Mouse (Mus musculus) adrenal gland, postnatal 36 days (tissue): ENCODE results near the gene Rac2. TPM values are rescaled to one million over a fixed set of nuclear protein-coding genes. Genes with fewer than 3 reads are reported as not detected.
A peak's percentile ranks its signal among the peaks of the same experiment; 100 is the strongest.

Experiments
- DNase-seq, 2 experiments: peaks; one replicate each; pipeline ENCODE4 v3.0.0; 2021; ENCODE audit warnings: mixed read lengths in 1 of 2
- long read RNA-seq, 2 experiments: library from polyadenylated mRNA; stranded (forward); transcript quantifications; one replicate each; pipeline ENCODE4 v2.0.0; 2021; ENCODE audit warnings: borderline sequencing depth in 2 of 2
- total RNA-seq, 2 experiments: library from RNA; stranded (reverse); gene quantifications; 2 replicates each; pipeline ENCODE4 v1.2.3; 2021

Gene Rac2
- 1 to 10 TPM; 3.3 to 3.7 TPM for total RNA-seq
- long read RNA-seq, experiment 1, partial matches to known transcripts = 2 of 5 reads
- long read RNA-seq, experiment 1, other reads (novel, unspliced or antisense) = 0 of 5 reads
- long read RNA-seq, experiment 2, partial matches to known transcripts = 2 of 2 reads
- long read RNA-seq, experiment 2, other reads (novel, unspliced or antisense) = 0 of 2 reads

- DNase-seq = peak in 1 of 2 experiments; percentile 37
Measured at GRCm38 (mm10) chr15:78572658-78573397, at the start of gene Rac2. Gene Rac2 (minus strand): TSS chr15:78572783.

GRCm38 (mm10) chr15:78616973-78617372, 44.4 kb upstream of the Rac2 start:
- DNase-seq = peak in 1 of 2 experiments; percentile 33

GRCm38 (mm10) chr15:78614536-78614935, 42.0 kb upstream of the Rac2 start:
- DNase-seq = no peak

GRCm38 (mm10) chr15:78610705-78611462, 38.3 kb upstream of the Rac2 start:
- DNase-seq = peak; percentile 68 to 74

GRCm38 (mm10) chr15:78607463-78607862, 34.9 kb upstream of the Rac2 start:
- DNase-seq = peak in 1 of 2 experiments; percentile 36

GRCm38 (mm10) chr15:78606059-78606458, 33.5 kb upstream of the Rac2 start:
- peak; percentile 46 to 48 for DNase-seq

GRCm38 (mm10) chr15:78605371-78605791, 32.8 kb upstream of the Rac2 start:
- DNase-seq = peak in 1 of 2 experiments; percentile 17

- DNase-seq = no peak
Measured at GRCm38 (mm10) chr15:78604255-78604654, 31.7 kb upstream of the Rac2 start.

- peak; percentile 40 to 49 for DNase-seq
Measured at GRCm38 (mm10) chr15:78601180-78601579, 28.6 kb upstream of the Rac2 start.

- DNase-seq = no peak
Measured at GRCm38 (mm10) chr15:78599529-78600193, 27.1 kb upstream of the Rac2 start.

GRCm38 (mm10) chr15:78599124-78599523, 26.5 kb upstream of the Rac2 start:
- no peak for DNase-seq

- peak; percentile 33 to 42 for DNase-seq
Measured at GRCm38 (mm10) chr15:78597729-78598128, 25.1 kb upstream of the Rac2 start.

GRCm38 (mm10) chr15:78596914-78597313, 24.3 kb upstream of the Rac2 start, which contains the start of gene Cyth4:
Gene Cyth4 (plus strand): TSS chr15:78597047.
- peak; percentile 27 to 63 for DNase-seq

- no peak for DNase-seq
Measured at GRCm38 (mm10) chr15:78596504-78596903, 23.9 kb upstream of the Rac2 start.

- DNase-seq = no peak
Measured at GRCm38 (mm10) chr15:78595468-78595867, 22.9 kb upstream of the Rac2 start.

GRCm38 (mm10) chr15:78594831-78595230, 22.2 kb upstream of the Rac2 start:
- DNase-seq = no peak

GRCm38 (mm10) chr15:78593896-78594425, 21.4 kb upstream of the Rac2 start:
- DNase-seq = no peak

- DNase-seq = no peak
Measured at GRCm38 (mm10) chr15:78592452-78592968, 19.9 kb upstream of the Rac2 start.

- DNase-seq = no peak
Measured at GRCm38 (mm10) chr15:78591680-78592451, 19.3 kb upstream of the Rac2 start.

- DNase-seq = no peak
Measured at GRCm38 (mm10) chr15:78590785-78591184, 18.2 kb upstream of the Rac2 start.

- no peak for DNase-seq
Measured at GRCm38 (mm10) chr15:78589936-78590335, 17.4 kb upstream of the Rac2 start.
